Mouse (Mus musculus): ENCODE results near the gene Pde4d. TPM values are rescaled to one million over a fixed set of nuclear protein-coding genes. Genes with fewer than 3 reads are reported as not detected.
"Not testable (repeated sequence)": the region's sequence is repeated elsewhere in the genome, so short reads cannot be mapped to it uniquely, and the experiment has no call there.

Pde4d gene
- polyA plus RNA-seq, 1 experiment from 2014 or later, result 17.7 TPM

GRCm38 (mm10) chr13:108722234-108722633 is 272.5 kb downstream of the Pde4d start:
- ATAC-seq (ENCODE audit: insufficient number of reproducible peaks, low FRiP score, low TSS enrichment, low read depth), result no peak
- Histone ChIP-seq H3K4me2 (no peak overlapping the region), H3K4me3 (no peak overlapping the region), H3K27me3 (no peaks in the 10 kb centered on the region), H3K36me3 (no peaks in the 10 kb centered on the region), H3K27ac (no peak overlapping the region), H3K4me1 (no peaks in the 10 kb centered on the region), H3K9me3 (no peaks in the 10 kb centered on the region), H3K9ac (no peak overlapping the region)
- 81% methylated on average over 5 of the region's 5 CpGs for WGBS

- not testable (repeated sequence) for H3K27ac ChIP-seq; H3K4me1 ChIP-seq; H3K36me3 ChIP-seq; H3K27me3 ChIP-seq; ATAC-seq (ENCODE audit: insufficient number of reproducible peaks, low FRiP score, low TSS enrichment, low read depth); H3K4me3 ChIP-seq; H3K9ac ChIP-seq; H3K9me3 ChIP-seq; H3K4me2 ChIP-seq
- WGBS, result 75% methylated on average over 2 of the region's 2 CpGs
Observed at GRCm38 (mm10) chr13:108734356-108734755, 284.6 kb downstream of the Pde4d start.

GRCm38 (mm10) chr13:108751155-108751840 is 301.6 kb downstream of the Pde4d start:
- no peak overlapping the region for H3K4me2 ChIP-seq
- H3K36me3 ChIP-seq, result no peaks in the 10 kb centered on the region
- no peaks in the 10 kb centered on the region; the same call in 1 of the 2 replicates for H3K4me1 ChIP-seq
- 59% methylated on average over 3 of the region's 3 CpGs for WGBS
- H3K9ac ChIP-seq, result no peak overlapping the region
- H3K4me3 ChIP-seq, result no peak overlapping the region
- H3K27ac ChIP-seq, result no peak overlapping the region
- ATAC-seq (ENCODE audit: insufficient number of reproducible peaks, low FRiP score, low TSS enrichment, low read depth), result no peak
- H3K27me3 ChIP-seq, result no peaks in the 10 kb centered on the region
- H3K9me3 ChIP-seq, result no peaks in the 10 kb centered on the region

- no peak for ATAC-seq (ENCODE audit: insufficient number of reproducible peaks, low FRiP score, low TSS enrichment, low read depth)
- Histone ChIP-seq H3K4me1 (no peaks in the 10 kb centered on the region; the same call in 1 of the 2 replicates), H3K36me3 (no peaks in the 10 kb centered on the region), H3K9me3 (no peaks in the 10 kb centered on the region), H3K9ac (no peak overlapping the region), H3K27ac (no peak overlapping the region), H3K4me3 (no peak overlapping the region), H3K4me2 (no peak overlapping the region), H3K27me3 (no peaks in the 10 kb centered on the region)
- 82% methylated on average over 7 of the region's 7 CpGs for WGBS
Observed at GRCm38 (mm10) chr13:108757477-108757876, 307.7 kb downstream of the Pde4d start.

- Histone ChIP-seq H3K36me3 (no peaks in the 10 kb centered on the region), H3K27me3 (no peaks in the 10 kb centered on the region), H3K27ac (no peak overlapping the region), H3K9me3 (no peaks in the 10 kb centered on the region), H3K4me1 (no peaks in the 10 kb centered on the region; the same call in 1 of the 2 replicates), H3K4me2 (no peak overlapping the region), H3K9ac (no peak overlapping the region), H3K4me3 (no peak overlapping the region)
- no peak for ATAC-seq (ENCODE audit: insufficient number of reproducible peaks, low FRiP score, low TSS enrichment, low read depth)
- 59% methylated on average over 4 of the region's 4 CpGs for WGBS
Observed at GRCm38 (mm10) chr13:108758331-108758730, 308.6 kb downstream of the Pde4d start.

GRCm38 (mm10) chr13:108759140-108759539 is 309.4 kb downstream of the Pde4d start:
- 68% methylated on average over 4 of the region's 4 CpGs for WGBS
- no peak overlapping the region for H3K27ac ChIP-seq
- no peak overlapping the region for H3K4me3 ChIP-seq
- H3K9ac ChIP-seq, result no peak overlapping the region
- no peak for ATAC-seq (ENCODE audit: insufficient number of reproducible peaks, low FRiP score, low TSS enrichment, low read depth)
- no peaks in the 10 kb centered on the region for H3K27me3 ChIP-seq
- H3K4me1 ChIP-seq, result no peaks in the 10 kb centered on the region; the same call in 1 of the 2 replicates
- no peaks in the 10 kb centered on the region for H3K9me3 ChIP-seq
- H3K4me2 ChIP-seq, result no peak overlapping the region
- no peaks in the 10 kb centered on the region for H3K36me3 ChIP-seq

GRCm38 (mm10) chr13:108763295-108763694 is 313.5 kb downstream of the Pde4d start:
- Histone ChIP-seq H3K9me3 (no peaks in the 10 kb centered on the region), H3K4me3 (no peak overlapping the region), H3K4me2 (no peak overlapping the region), H3K36me3 (no peaks in the 10 kb centered on the region), H3K27me3 (no peaks in the 10 kb centered on the region), H3K27ac (no peak overlapping the region), H3K4me1 (no peaks in the 10 kb centered on the region), H3K9ac (no peak overlapping the region)
- ATAC-seq (ENCODE audit: insufficient number of reproducible peaks, low FRiP score, low TSS enrichment, low read depth), result no peak
- WGBS, result 81% methylated on average over 3 of the region's 3 CpGs

- WGBS, result 72% methylated on average over 11 of the region's 11 CpGs
- Histone ChIP-seq H3K27me3 (no peaks in the 10 kb centered on the region), H3K4me3 (no peak overlapping the region), H3K27ac (no peak overlapping the region), H3K9ac (no peak overlapping the region), H3K36me3 (no peaks in the 10 kb centered on the region), H3K9me3 (no peaks in the 10 kb centered on the region), H3K4me1 (no peaks in the 10 kb centered on the region), H3K4me2 (no peak overlapping the region)
- ATAC-seq (ENCODE audit: insufficient number of reproducible peaks, low FRiP score, low TSS enrichment, low read depth), result no peak
Observed at GRCm38 (mm10) chr13:108766020-108766727, 316.4 kb downstream of the Pde4d start.

GRCm38 (mm10) chr13:108769465-108770056 is 319.8 kb downstream of the Pde4d start:
- 65% methylated on average over 3 of the region's 3 CpGs for WGBS
- no peaks in the 10 kb centered on the region for H3K27me3 ChIP-seq
- H3K36me3 ChIP-seq, result no peaks in the 10 kb centered on the region
- no peaks in the 10 kb centered on the region for H3K9me3 ChIP-seq
- no peak overlapping the region for H3K27ac ChIP-seq
- no peak overlapping the region for H3K4me2 ChIP-seq
- H3K9ac ChIP-seq, result no peak overlapping the region
- H3K4me3 ChIP-seq, result no peak overlapping the region
- no peaks in the 10 kb centered on the region for H3K4me1 ChIP-seq
- no peak for ATAC-seq (ENCODE audit: insufficient number of reproducible peaks, low FRiP score, low TSS enrichment, low read depth)

GRCm38 (mm10) chr13:108772386-108772785 is 322.6 kb downstream of the Pde4d start:
- no peak overlapping the region for H3K27ac ChIP-seq
- no peak overlapping the region for H3K4me2 ChIP-seq
- H3K9ac ChIP-seq, result no peak overlapping the region
- no peaks in the 10 kb centered on the region for H3K27me3 ChIP-seq
- H3K9me3 ChIP-seq, result no peaks in the 10 kb centered on the region
- ATAC-seq (ENCODE audit: insufficient number of reproducible peaks, low FRiP score, low TSS enrichment, low read depth), result no peak
- WGBS, result 64% methylated on average over 3 of the region's 3 CpGs
- H3K36me3 ChIP-seq, result no peaks in the 10 kb centered on the region
- no peak overlapping the region for H3K4me3 ChIP-seq
- no peaks in the 10 kb centered on the region for H3K4me1 ChIP-seq

- 71% methylated on average over 1 of the region's 1 CpGs for WGBS
- no peaks in the 10 kb centered on the region for H3K9me3 ChIP-seq
- H3K9ac ChIP-seq, result no peak overlapping the region
- H3K27me3 ChIP-seq, result no peaks in the 10 kb centered on the region
- H3K4me3 ChIP-seq, result no peak overlapping the region
- ATAC-seq (ENCODE audit: insufficient number of reproducible peaks, low FRiP score, low TSS enrichment, low read depth), result no peak
- H3K36me3 ChIP-seq, result no peaks in the 10 kb centered on the region
- H3K4me2 ChIP-seq, result no peak overlapping the region
- no peak overlapping the region for H3K27ac ChIP-seq
- H3K4me1 ChIP-seq, result no peaks in the 10 kb centered on the region
Observed at GRCm38 (mm10) chr13:108774981-108775380, 325.2 kb downstream of the Pde4d start.

GRCm38 (mm10) chr13:108775882-108776281 is 326.1 kb downstream of the Pde4d start:
- WGBS, result 72% methylated on average over 7 of the region's 7 CpGs
- Histone ChIP-seq H3K4me1 (no peaks in the 10 kb centered on the region), H3K9ac (no peak overlapping the region)

More at GRCm38 (mm10) chr13:108775882-108776281, 326.1 kb downstream of the Pde4d start:
- no peak for ATAC-seq (ENCODE audit: insufficient number of reproducible peaks, low FRiP score, low TSS enrichment, low read depth)
- Histone ChIP-seq H3K27ac (no peak overlapping the region), H3K4me3 (no peak overlapping the region), H3K4me2 (no peak overlapping the region), H3K36me3 (no peaks in the 10 kb centered on the region), H3K27me3 (no peaks in the 10 kb centered on the region), H3K9me3 (no peaks in the 10 kb centered on the region)
